Comparison of ENCODE assay signal across 13 mouse cellular contexts in the genomic region with DNA sequence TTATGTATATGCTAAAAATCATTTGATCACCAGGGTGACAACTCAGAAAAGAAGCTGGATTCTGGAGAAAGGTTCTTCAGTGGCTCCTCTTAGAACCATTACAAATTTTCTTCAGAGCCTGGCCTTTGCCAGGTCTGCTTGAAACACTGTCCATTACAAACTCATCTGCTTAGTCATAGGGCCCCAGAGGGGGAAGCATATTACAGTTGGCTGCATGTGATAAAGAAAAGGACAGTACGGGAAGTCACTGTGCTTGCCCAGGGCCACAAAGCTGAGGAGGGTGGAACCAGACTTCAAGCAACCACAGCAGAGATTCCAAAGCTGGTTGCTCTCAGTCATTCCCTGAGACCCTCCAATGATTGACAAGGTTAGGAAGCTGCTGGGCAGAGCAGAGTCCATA. TPM values are rescaled to one million over a fixed set of nuclear protein-coding genes. Genes with fewer than 3 reads are reported as not detected.
DNase-seq lines count a peak whose midpoint lies in the region; ATAC-seq and TF ChIP-seq lines count a peak whose summit lies in the region.
"Had no signal": no experiment of that assay in that cellular context is flagged by ENCODE, and none has a peak within 500 bp of the region (broad histone marks: within the 10 kb centered on the region; RNA-seq: fewer than 3 reads in every experiment).

No protein-coding gene starts in this region.

- peaks cover 80% of the 10 kb centered on the region for H3K4me1 ChIP-seq in megakaryocyte, embryonic 14.5 days
- peaks cover 17% of the 10 kb centered on the region for H3K4me1 ChIP-seq in forebrain, embryonic 13.5 days

- peak; percentile 48 for DNase-seq in gastrocnemius, adult 2 months
- DNase-seq in gastrocnemius, postnatal 4 days (ENCODE audit: low spot score in 2 of 2): no peak
- DNase-seq in NIH3T3 (ENCODE audit: low read depth): peak; percentile 67
- DNase-seq in cerebellum, postnatal 4 days (ENCODE audit: low spot score in 2 of 2): no peak
- DNase-seq in urinary bladder, postnatal 14 days (ENCODE audit: low spot score): no peak
- DNase-seq: heart, postnatal 4 days; kidney, adult 8-10 months had no signal

- no peak overlapping the region for H3K4me2 ChIP-seq in forebrain, embryonic 13.5 days
- H3K4me2 ChIP-seq: lung, embryonic 15.5 days had no signal

- WGBS in forebrain, embryonic 13.5 days: 85% methylated on average over 1 of the region's 1 CpGs

- no peak for TF ChIP-seq CTCF in gastrocnemius, adult 2 months (IDR thresholded peaks at IDR 0.05)

- H3K36me3 ChIP-seq in megakaryocyte, embryonic 14.5 days (replicated peaks; ENCODE audit: low read length): peaks cover 8% of the 10 kb centered on the region
- no peaks in the 10 kb centered on the region for H3K36me3 ChIP-seq in forebrain, embryonic 13.5 days (ENCODE audit: poor library complexity, severe bottlenecking)
- H3K36me3 ChIP-seq: lung, embryonic 15.5 days had no signal

- intact Hi-C loops in gastrocnemius, adult 2 months (cut with DNase I): no loop called here

- 0 out of 2 replicates have a peak overlapping the region, but pooled peaks have one; percentile 21 for H3K27ac ChIP-seq in gastrocnemius, adult 2 months
- H3K27ac ChIP-seq in forebrain, embryonic 13.5 days: no peak overlapping the region
- H3K27ac ChIP-seq: lung, embryonic 15.5 days had no signal

- H3K27me3 ChIP-seq in megakaryocyte, embryonic 14.5 days (replicated peaks): no peaks in the 10 kb centered on the region
- H3K27me3 ChIP-seq in forebrain, embryonic 13.5 days: no peaks in the 10 kb centered on the region
- H3K27me3 ChIP-seq: CH12.LX; lung, embryonic 15.5 days had no signal

- no peak overlapping the region for H3K9ac ChIP-seq in forebrain, embryonic 13.5 days
- H3K9ac ChIP-seq: lung, embryonic 15.5 days had no signal

- H3K4me3 ChIP-seq in gastrocnemius, adult 2 months: no peak overlapping the region
- peak overlapping the region; percentile 69 for H3K4me3 ChIP-seq in megakaryocyte, embryonic 14.5 days (replicated peaks)
- H3K4me3 ChIP-seq in forebrain, embryonic 13.5 days: no peak overlapping the region
- H3K4me3 ChIP-seq: lung, embryonic 15.5 days had no signal

- H3K9me3 ChIP-seq in megakaryocyte, embryonic 14.5 days: no peaks in the 10 kb centered on the region
- no peaks in the 10 kb centered on the region for H3K9me3 ChIP-seq in forebrain, embryonic 13.5 days (replicated peaks)
- H3K9me3 ChIP-seq: lung, embryonic 15.5 days had no signal

- ATAC-seq in granulocyte monocyte progenitor cell, adult 5-6 weeks (replicated peaks; ENCODE audit: poor library complexity, severe bottlenecking): peak; percentile 39
- ATAC-seq in forebrain, embryonic 13.5 days: no peak
- ATAC-seq: forebrain, embryonic 14.5 days had no signal

RNA-seq across cellular contexts. Expression of gene Abhd2, which starts 3.1 kb away (rescaled TPM):
- 1 to 10 TPM; 4.3 to 6.4 TPM for total RNA-seq in gastrocnemius, adult 2 months (2021)
- total RNA-seq in gastrocnemius, postnatal 4 days (2021): 10 to 100 TPM; 22.3 to 23.5 TPM
- total RNA-seq in granulocyte monocyte progenitor cell, adult 5-6 weeks (2014; fragmentation: Nextera tagmentation): 55.3 and 56.0 TPM in 2 replicates
- total RNA-seq in granulocyte monocyte progenitor cell, adult 5-6 weeks (2017): 33.3 and 33.4 TPM in 2 replicates
- polyA plus RNA-seq in megakaryocyte, embryonic 14.5 days (2012; ENCODE audit: insufficient read depth, low replicate concordance): 18.2 and 77.1 TPM in 2 replicates
- 16.9 and 17.3 TPM in 2 replicates for polyA plus RNA-seq in forebrain, embryonic 13.5 days (2015; fragmentation: Nextera tagmentation; extraction: Ambion mirVana)

Comparison
In these comparisons a context has a peak if more than half of its experiments do, and no peak if none do; other contexts are left out.
1. DNase-seq: peak in gastrocnemius, adult 2 months (single experiment) and NIH3T3 (single experiment); none in gastrocnemius, postnatal 4 days (0 of 2), cerebellum, postnatal 4 days (0 of 2) and urinary bladder, postnatal 14 days (single experiment).